9 mouse cellular contexts compared by ENCODE assay signal in genomic region chr19:28776868-28777267, GRCm38 (mm10). TPM values are rescaled to one million over a fixed set of nuclear protein-coding genes. Genes with fewer than 3 reads are reported as not detected.
A peak's percentile ranks its signal among the peaks of the same experiment; 100 is the strongest.
DNase-seq lines count a peak whose midpoint lies in the region; ATAC-seq and TF ChIP-seq lines count a peak whose summit lies in the region.
"Had no signal": no experiment of that assay in that cellular context is flagged by ENCODE, and none has a peak within 500 bp of the region (broad histone marks: within the 10 kb centered on the region; RNA-seq: fewer than 3 reads in every experiment).

No protein-coding gene starts in this region.

- H3K27me3 ChIP-seq in forebrain, postnatal 0 days (ENCODE audit: insufficient read depth, low read length): no peaks in the 10 kb centered on the region
- H3K27me3 ChIP-seq in forebrain, embryonic 11.5 days (ENCODE audit: control insufficient read depth, insufficient read depth, low read length): no peaks in the 10 kb centered on the region
- no peaks in the 10 kb centered on the region for H3K27me3 ChIP-seq in hindbrain, embryonic 15.5 days

- no peak overlapping the region for H3K4me3 ChIP-seq in forebrain, postnatal 0 days (ENCODE audit: low read depth, low read length)
- no peak overlapping the region for H3K4me3 ChIP-seq in forebrain, embryonic 11.5 days (ENCODE audit: low read depth, low read length)
- no peak overlapping the region for H3K4me3 ChIP-seq in hindbrain, embryonic 15.5 days

- ATAC-seq in forebrain, postnatal 0 days: peak; percentile 74; the same call in 1 of the 2 replicates
- no peak for ATAC-seq in forebrain, embryonic 11.5 days (replicated peaks; ENCODE audit: low FRiP score)
- peak; percentile 45; the same call in 1 of the 2 replicates for ATAC-seq in hindbrain, embryonic 15.5 days (ENCODE audit: low FRiP score, low read depth)

- TF ChIP-seq CTCF in forebrain, postnatal 0 days (IDR thresholded peaks at IDR 0.05; ENCODE audit: low read depth): peak; percentile 73

- H3K36me3 ChIP-seq in forebrain, postnatal 0 days (ENCODE audit: insufficient read depth): no peaks in the 10 kb centered on the region
- H3K36me3 ChIP-seq in forebrain, embryonic 11.5 days (ENCODE audit: control insufficient read depth, insufficient read depth, low read length): no peaks in the 10 kb centered on the region
- H3K36me3 ChIP-seq in hindbrain, embryonic 15.5 days: no peaks in the 10 kb centered on the region
- H3K36me3 ChIP-seq: G1E had no signal

- no peak overlapping the region for H3K9ac ChIP-seq in forebrain, postnatal 0 days
- H3K9ac ChIP-seq in forebrain, embryonic 11.5 days (ENCODE audit: low read length): no peak overlapping the region
- no peak overlapping the region for H3K9ac ChIP-seq in hindbrain, embryonic 15.5 days

- H3K4me1 ChIP-seq in forebrain, postnatal 0 days (ENCODE audit: insufficient read depth): no peaks in the 10 kb centered on the region
- no peaks in the 10 kb centered on the region for H3K4me1 ChIP-seq in forebrain, embryonic 11.5 days (replicated peaks; ENCODE audit: control insufficient read depth, insufficient read depth, low read length)
- no peaks in the 10 kb centered on the region for H3K4me1 ChIP-seq in hindbrain, embryonic 15.5 days (replicated peaks)

- H3K9me3 ChIP-seq in forebrain, postnatal 0 days (ENCODE audit: low read length): no peaks in the 10 kb centered on the region
- no peaks in the 10 kb centered on the region for H3K9me3 ChIP-seq in forebrain, embryonic 11.5 days (ENCODE audit: control insufficient read depth, low read length)
- no peaks in the 10 kb centered on the region for H3K9me3 ChIP-seq in hindbrain, embryonic 15.5 days
- H3K9me3 ChIP-seq: G1E had no signal

- DNase-seq in forebrain, postnatal 0 days: peak; percentile 66
- no peak for DNase-seq in forebrain, embryonic 11.5 days (ENCODE audit: low spot score)
- DNase-seq in right cerebral cortex, postnatal 10 days (ENCODE audit: low spot score in 2 of 2): peak; percentile 44 to 53
- DNase-seq in right cerebral cortex, postnatal 25 days: no peak
- DNase-seq in lung, postnatal 14 days: peak; percentile 6
- DNase-seq in c-Kit-positive CD71-positive TER-119-positive erythroid progenitor cells, embryonic 14.5 days (ENCODE audit: low spot score): no peak
- DNase-seq in ovary, postnatal 14 days (ENCODE audit: low spot score): no peak

- no peak overlapping the region for H3K27ac ChIP-seq in forebrain, postnatal 0 days (ENCODE audit: low read depth, low read length)
- no peak overlapping the region for H3K27ac ChIP-seq in forebrain, embryonic 11.5 days (ENCODE audit: low read depth, low read length)
- H3K27ac ChIP-seq in hindbrain, embryonic 15.5 days (replicated peaks): no peak overlapping the region

- WGBS in forebrain, postnatal 0 days: 34% methylated on average over 4 of the region's 4 CpGs
- 43% methylated on average over 4 of the region's 4 CpGs for WGBS in forebrain, embryonic 11.5 days
- WGBS in hindbrain, embryonic 15.5 days: 31% methylated on average over 4 of the region's 4 CpGs

- no peak overlapping the region for H3K4me2 ChIP-seq in forebrain, postnatal 0 days (ENCODE audit: low read depth)
- no peak overlapping the region for H3K4me2 ChIP-seq in forebrain, embryonic 11.5 days (ENCODE audit: low read depth, low read length, severe bottlenecking)
- no peak overlapping the region for H3K4me2 ChIP-seq in hindbrain, embryonic 15.5 days

RNA-seq across cellular contexts. Expression of gene Slc1a1, which starts 58.0 kb away (rescaled TPM):
- 74.2 and 78.0 TPM in 2 replicates for total RNA-seq in forebrain, postnatal 0 days (2014; rRNA removed)
- polyA plus RNA-seq in forebrain, postnatal 0 days (2015; fragmentation: Nextera tagmentation; extraction: Ambion mirVana): 34.9 and 49.2 TPM in 2 replicates
- 0.71 and 0.98 TPM in 2 replicates for polyA plus RNA-seq in forebrain, embryonic 11.5 days (2014; fragmentation: Nextera tagmentation; extraction: Ambion mirVana)
- 37.8 and 44.5 TPM in 2 replicates for polyA plus RNA-seq in hindbrain, embryonic 15.5 days (2015; fragmentation: Nextera tagmentation; extraction: Ambion mirVana)
- polyA plus RNA-seq: G1E had no signal

Comparison
In these comparisons a context has a peak if more than half of its experiments do, and no peak if none do; other contexts are left out.
1. DNase-seq: peak in forebrain, postnatal 0 days (single experiment), right cerebral cortex, postnatal 10 days (2 of 2) and lung, postnatal 14 days (single experiment); none in forebrain, embryonic 11.5 days (single experiment), right cerebral cortex, postnatal 25 days (single experiment), c-Kit-positive CD71-positive TER-119-positive erythroid progenitor cells, embryonic 14.5 days (single experiment) and ovary, postnatal 14 days (single experiment).
2. RNA of gene Slc1a1, which starts 58.0 kb away (polyA plus RNA-seq): 34.9 to 49.2 TPM in forebrain, postnatal 0 days and 37.8 to 44.5 TPM in hindbrain, embryonic 15.5 days; 0.71 to 0.98 TPM in forebrain, embryonic 11.5 days; every median in the first group is over 10 times any median in the second.